Mouse (Mus musculus) forebrain, postnatal 0 days (tissue): ENCODE data around the gene Gm10974. TPM values are rescaled to one million over a fixed set of nuclear protein-coding genes. Genes with fewer than 3 reads are reported as not detected.

Experiments used
- ATAC-seq: fragments of 200-750 bp; cut with Nextera tagmentation; 2 replicates; pipeline ENCODE4 v1.8.0; 2017; ENCODE audit warnings: mild to moderate bottlenecking, moderate library complexity
- DNase-seq: peaks from one replicate; pipeline ENCODE4 v3.0.0-alpha.2; 2015
- H3K27ac ChIP-seq: fragments of 300-500 bp; sonication (generic); 2 replicates; pipeline ENCODE4 v1.5.1; 2014; ENCODE audit warnings: low read depth, mild to moderate bottlenecking, antibody characterized with exemption, low read length, moderate library complexity, mixed read lengths
- H3K27me3 ChIP-seq: fragments of 300-500 bp; sonication (generic); 2 replicates; pipeline ENCODE4 v1.6.1; 2014; ENCODE audit warnings: mild to moderate bottlenecking, low read length, mixed read lengths; ENCODE audit not compliant: insufficient read depth
- H3K36me3 ChIP-seq: fragments of 300-500 bp; sonication (generic); 2 replicates; pipeline ENCODE4 v1.6.1; 2014; ENCODE audit warnings: mild to moderate bottlenecking, moderate library complexity; ENCODE audit not compliant: insufficient read depth
- H3K4me1 ChIP-seq: fragments of 300-500 bp; sonication (generic); 2 replicates; pipeline ENCODE4 v1.6.1; 2014; ENCODE audit warnings: antibody characterized with exemption; ENCODE audit not compliant: insufficient read depth
- H3K4me2 ChIP-seq: fragments of 300-500 bp; sonication (generic); 2 replicates; pipeline ENCODE4 v1.6.1; 2014; ENCODE audit warnings: low read depth, mild to moderate bottlenecking, moderate library complexity
- H3K4me3 ChIP-seq: fragments of 300-500 bp; sonication (generic); 2 replicates; pipeline ENCODE4 v1.5.1; 2014; ENCODE audit warnings: low read depth, low read length, mixed read lengths
- H3K9ac ChIP-seq: fragments of 300-500 bp; sonication (generic); 2 replicates; pipeline ENCODE4 v1.6.1; 2014; ENCODE audit warnings: mild to moderate bottlenecking
- H3K9me3 ChIP-seq: fragments of 300-500 bp; sonication (generic); 2 replicates; pipeline ENCODE4 v1.6.1; 2016; ENCODE audit warnings: low read length
- CTCF ChIP-seq: sonication (generic); IDR thresholded peaks from 2 replicates; pipeline ENCODE4 v1.5.1; 2016; ENCODE audit warnings: antibody characterized with exemption, control low read depth, low read depth
- WGBS: fragments of 180-500 bp; shearing (Covaris S2); extraction: QIAGEN DNeasy Blood & Tissue Kit; methylation state at CpG from one replicate; pipeline ENCODE4 v1.1.7; 2014; 5-methylcytosine and 5-hydroxymethylcytosine counted together
- polyA plus RNA-seq: library from polyadenylated mRNA; unstranded; fragments of >200 nt; fragmentation: Nextera tagmentation; extraction: Ambion mirVana; gene quantifications from 2 replicates; pipeline ENCODE4 v1.2.1, GENCODE M21; 2015
- total RNA-seq: library from RNA; depleted of rRNA; stranded (reverse); fragments of >200 nt; gene quantifications from 2 replicates; pipeline ENCODE4 v1.2.3, GENCODE M21; 2014

Gm10974 gene
- total and polyA plus RNA-seq, 2 experiments from 2014 or later = not detected

GRCm38 (mm10) chr7:66387813-66388521, 22.3 kb downstream of the Gm10974 start, which contains the start of gene Lrrk1:
Lrrk1 (minus strand) TSS chr7:66388350.
- no peak for DNase-seq
- no peak within 1 kb of the TSS for H3K27ac ChIP-seq
- peaks cover 8% of the 10 kb centered on the region for H3K4me1 ChIP-seq
- ATAC-seq = peak; percentile 48
- H3K27me3 ChIP-seq = peaks cover 5% of the 10 kb centered on the region
- peak within 1 kb of the TSS; percentile 44 for H3K4me3 ChIP-seq
- H3K9me3 ChIP-seq = no peaks in the 10 kb centered on the region
- WGBS = under 1% methylated on average over 70 of the region's 70 CpGs
- H3K9ac ChIP-seq = peak within 1 kb of the TSS; percentile 53
- H3K4me2 ChIP-seq = peak within 1 kb of the TSS; percentile 99
- peak; percentile 42; the same call in 1 of the 2 replicates for TF ChIP-seq CTCF
- H3K36me3 ChIP-seq = no peaks in the 10 kb centered on the region

- peak; percentile 83 for DNase-seq
- Histone ChIP-seq H3K4me3 (peak overlapping the region; percentile 44), H3K27me3 (peaks cover 5% of the 10 kb centered on the region), H3K27ac (no peak overlapping the region), H3K9me3 (no peaks in the 10 kb centered on the region), H3K4me1 (peaks cover 8% of the 10 kb centered on the region), H3K4me2 (peak overlapping the region; percentile 99), H3K9ac (peak overlapping the region; percentile 53; the same call in 1 of the 2 replicates), H3K36me3 (no peaks in the 10 kb centered on the region)
- 12% methylated on average over 28 of the region's 28 CpGs for WGBS
- TF ChIP-seq CTCF = peak; percentile 90
- peak; percentile 93 for ATAC-seq
These were observed 23.2 kb downstream of the Gm10974 start for GRCm38 (mm10) chr7:66388621-66389532.

GRCm38 (mm10) chr7:66397288-66397687, 31.6 kb downstream of the Gm10974 start:
- no peak overlapping the region for H3K4me2 ChIP-seq
- no peak overlapping the region for H3K27ac ChIP-seq
- no peak for TF ChIP-seq CTCF
- H3K4me1 ChIP-seq = no peaks in the 10 kb centered on the region
- no peaks in the 10 kb centered on the region for H3K9me3 ChIP-seq
- DNase-seq (no peak), ATAC-seq (no peak)
- H3K9ac ChIP-seq = no peak overlapping the region
- no peak overlapping the region for H3K4me3 ChIP-seq
- no peaks in the 10 kb centered on the region for H3K27me3 ChIP-seq
- WGBS = 71% methylated on average over 3 of the region's 3 CpGs
- H3K36me3 ChIP-seq = no peaks in the 10 kb centered on the region

- Histone ChIP-seq H3K9ac (no peak overlapping the region), H3K27me3 (no peaks in the 10 kb centered on the region), H3K4me3 (no peak overlapping the region), H3K4me2 (no peak overlapping the region), H3K36me3 (no peaks in the 10 kb centered on the region), H3K27ac (no peak overlapping the region), H3K4me1 (no peaks in the 10 kb centered on the region), H3K9me3 (no peaks in the 10 kb centered on the region)
- 47% methylated on average over 8 of the region's 8 CpGs for WGBS
- ATAC-seq (no peak), DNase-seq (no peak)
- no peak for TF ChIP-seq CTCF
These were observed 35.9 kb downstream of the Gm10974 start for GRCm38 (mm10) chr7:66401605-66402004.

GRCm38 (mm10) chr7:66402876-66403275, 37.2 kb downstream of the Gm10974 start:
- Histone ChIP-seq H3K9ac (no peak overlapping the region), H3K9me3 (no peaks in the 10 kb centered on the region), H3K4me1 (no peaks in the 10 kb centered on the region), H3K27me3 (no peaks in the 10 kb centered on the region), H3K4me2 (no peak overlapping the region), H3K4me3 (no peak overlapping the region), H3K27ac (no peak overlapping the region), H3K36me3 (no peaks in the 10 kb centered on the region)
- 91% methylated on average over 5 of the region's 5 CpGs for WGBS
- ATAC-seq = no peak
- no peak for TF ChIP-seq CTCF
- no peak for DNase-seq

GRCm38 (mm10) chr7:66404141-66404540, 38.4 kb downstream of the Gm10974 start:
- ATAC-seq = no peak

GRCm38 (mm10) chr7:66404802-66405201, 39.1 kb downstream of the Gm10974 start:
- no peaks in the 10 kb centered on the region for H3K36me3 ChIP-seq
- no peak overlapping the region for H3K4me3 ChIP-seq
- H3K9me3 ChIP-seq = no peaks in the 10 kb centered on the region
- H3K27ac ChIP-seq = no peak overlapping the region
- H3K4me2 ChIP-seq = no peak overlapping the region
- no peaks in the 10 kb centered on the region for H3K27me3 ChIP-seq
- DNase-seq = no peak
- ATAC-seq = no peak
- WGBS = 83% methylated on average over 4 of the region's 4 CpGs
- H3K9ac ChIP-seq = no peak overlapping the region
- TF ChIP-seq CTCF = no peak
- no peaks in the 10 kb centered on the region for H3K4me1 ChIP-seq

More at GRCm38 (mm10) chr7:66404141-66404540, 38.4 kb downstream of the Gm10974 start:
- Histone ChIP-seq H3K9ac (no peak overlapping the region), H3K36me3 (no peaks in the 10 kb centered on the region), H3K4me2 (no peak overlapping the region), H3K27ac (no peak overlapping the region), H3K27me3 (no peaks in the 10 kb centered on the region), H3K9me3 (no peaks in the 10 kb centered on the region), H3K4me3 (no peak overlapping the region), H3K4me1 (no peaks in the 10 kb centered on the region)
- DNase-seq = no peak
- no peak for TF ChIP-seq CTCF
- 71% methylated on average over 10 of the region's 10 CpGs for WGBS
